13 mouse cellular contexts compared by ENCODE assay signal in the genomic region with DNA sequence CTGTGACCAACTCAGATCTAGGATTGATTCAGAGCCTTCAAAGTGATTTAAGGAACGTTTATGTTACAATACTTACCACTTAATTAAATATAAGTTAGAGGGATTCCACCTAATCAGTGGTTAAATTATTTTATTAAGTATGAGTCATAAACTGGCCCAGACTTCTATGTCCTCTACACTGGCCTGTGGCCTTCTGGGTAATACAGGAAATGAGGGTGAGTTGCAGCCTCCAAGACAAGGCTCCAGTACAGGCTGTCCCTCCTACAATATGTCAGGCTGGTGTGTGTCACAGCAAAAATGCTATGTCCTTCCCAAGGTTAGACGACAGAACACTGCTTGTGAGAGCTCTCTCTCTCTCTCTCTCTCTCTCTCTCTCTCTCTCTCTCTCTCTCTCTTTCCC.
"Had no signal": no experiment of that assay in that cellular context is flagged by ENCODE, and none has a peak within 500 bp of the region (broad histone marks: within the 10 kb centered on the region; RNA-seq: fewer than 3 reads in every experiment).

No protein-coding gene starts in this region.

- H3K27ac ChIP-seq: left cerebral cortex, adult 2 months; limb, embryonic 15.5 days; liver, embryonic 12.5 days; midbrain, embryonic 12.5 days; neural tube, embryonic 13.5 days; stomach, embryonic 15.5 days had no signal

- H3K27me3 ChIP-seq: limb, embryonic 15.5 days; liver, embryonic 12.5 days; midbrain, embryonic 12.5 days; neural tube, embryonic 13.5 days; stomach, embryonic 15.5 days had no signal

- H3K9me3 ChIP-seq: limb, embryonic 15.5 days; liver, embryonic 12.5 days; midbrain, embryonic 12.5 days; neural tube, embryonic 13.5 days; stomach, embryonic 15.5 days had no signal

- H3K36me3 ChIP-seq: liver, embryonic 12.5 days; midbrain, embryonic 12.5 days; neural tube, embryonic 13.5 days; stomach, embryonic 15.5 days had no signal

- H3K4me2 ChIP-seq: limb, embryonic 15.5 days; liver, embryonic 12.5 days; lung, embryonic 14.5 days; midbrain, embryonic 12.5 days; neural tube, embryonic 13.5 days; stomach, embryonic 15.5 days had no signal

- H3K4me1 ChIP-seq: limb, embryonic 15.5 days; liver, embryonic 12.5 days; midbrain, embryonic 12.5 days; neural tube, embryonic 13.5 days; stomach, embryonic 15.5 days had no signal

- DNase-seq: kidney, adult 18-20 months; kidney, postnatal 14 days; lung, embryonic 14.5 days; retina, postnatal 1 day; thymus, adult 2 months; thymus, postnatal 25 days had no signal

- ATAC-seq: liver, embryonic 12.5 days; midbrain, embryonic 16.5 days had no signal

- H3K9ac ChIP-seq: limb, embryonic 15.5 days; liver, embryonic 12.5 days; lung, embryonic 14.5 days; midbrain, embryonic 12.5 days; neural tube, embryonic 13.5 days; stomach, embryonic 15.5 days had no signal

- H3K4me3 ChIP-seq: left cerebral cortex, adult 2 months; limb, embryonic 15.5 days; liver, embryonic 12.5 days; midbrain, embryonic 12.5 days; neural tube, embryonic 13.5 days; stomach, embryonic 15.5 days had no signal
